8 mouse cellular contexts compared by ENCODE assay signal in the genomic region with DNA sequence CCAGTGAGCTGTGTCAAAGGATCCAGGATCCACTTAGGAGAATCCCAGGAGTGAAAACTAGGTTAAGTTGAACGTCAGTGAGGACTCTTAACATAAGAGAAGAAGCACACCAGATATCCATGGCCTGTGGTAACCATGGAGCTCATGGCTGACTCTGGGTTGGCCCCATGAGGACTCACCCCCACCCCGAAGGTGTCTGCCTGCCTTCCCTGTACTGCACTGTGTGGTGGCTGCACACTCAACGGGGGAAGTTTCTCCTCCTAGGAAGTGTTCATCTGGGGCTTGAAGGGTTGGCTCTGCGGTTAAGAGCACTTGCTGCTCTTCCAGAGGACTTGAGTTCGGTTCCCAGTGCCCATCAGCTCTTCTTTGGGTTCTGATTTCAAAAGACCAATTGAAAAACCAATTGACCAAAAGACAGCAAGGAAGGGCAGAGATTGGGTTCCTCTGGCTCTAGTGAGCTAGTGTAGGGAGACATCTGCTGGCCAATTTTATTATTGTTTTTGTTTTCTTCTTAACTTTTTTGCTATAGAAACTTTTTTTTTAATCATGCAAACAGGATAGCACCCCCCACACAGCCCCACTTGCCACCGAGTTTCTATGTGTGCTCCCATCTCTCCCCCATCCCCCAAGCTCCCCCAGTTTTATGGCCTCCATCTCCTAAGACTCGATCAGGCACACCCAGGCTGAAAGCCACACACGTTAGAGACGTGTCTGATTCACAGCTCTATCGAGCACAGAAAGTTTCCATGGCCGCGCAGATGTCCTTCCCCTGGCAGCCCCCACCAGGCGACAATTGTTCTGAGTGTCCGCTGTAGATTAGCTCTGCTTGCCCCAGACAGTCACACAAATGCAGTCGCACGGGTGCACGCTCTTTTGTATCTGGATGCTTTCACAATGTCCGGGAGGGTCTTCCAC. TPM values are rescaled to one million over a fixed set of nuclear protein-coding genes. Genes with fewer than 3 reads are reported as not detected.
DNase-seq lines count a peak whose midpoint lies in the region; ATAC-seq lines count a peak whose summit lies in the region.

No protein-coding gene starts in this region.

- DNase-seq in cerebellum, postnatal 10 days = peak; percentile 21 to 82
- DNase-seq in cerebellum, adult 11-12 months = no peak
- DNase-seq in thymus, postnatal 0 days (ENCODE audit: low spot score) = peak; percentile 59
- no peak for DNase-seq in thymus, postnatal 36 days
- peak; percentile 88 for DNase-seq in hindbrain, embryonic 14.5 days (ENCODE audit: low spot score)
- peak; percentile 58 for DNase-seq in lung, postnatal 25 days (ENCODE audit: low spot score)
- no peak for DNase-seq in frontal cortex, postnatal 36 days (ENCODE audit: low spot score in 2 of 2)
- no peak for DNase-seq in urinary bladder, postnatal 10 days (ENCODE audit: low spot score)

- no peaks in the 10 kb centered on the region for H3K36me3 ChIP-seq in hindbrain, embryonic 14.5 days (replicated peaks; ENCODE audit: control insufficient read depth, insufficient read depth)

- H3K4me1 ChIP-seq in hindbrain, embryonic 14.5 days (replicated peaks; ENCODE audit: control insufficient read depth, insufficient read depth, low read length) = no peaks in the 10 kb centered on the region

- no peak for ATAC-seq in hindbrain, embryonic 14.5 days (ENCODE audit: low FRiP score)

- WGBS in hindbrain, embryonic 14.5 days = 33% methylated on average over 18 of the region's 18 CpGs

- peaks cover 9% of the 10 kb centered on the region; the same call in 1 of the 2 replicates for H3K27me3 ChIP-seq in hindbrain, embryonic 14.5 days (ENCODE audit: control insufficient read depth, insufficient read depth, low read length)

- H3K4me3 ChIP-seq in hindbrain, embryonic 14.5 days (replicated peaks; ENCODE audit: low read length) = no peak overlapping the region

- no peaks in the 10 kb centered on the region for H3K9me3 ChIP-seq in hindbrain, embryonic 14.5 days (ENCODE audit: control insufficient read depth, low read length)

- no peak overlapping the region for H3K9ac ChIP-seq in hindbrain, embryonic 14.5 days

- H3K4me2 ChIP-seq in hindbrain, embryonic 14.5 days (replicated peaks) = no peak overlapping the region

- no peak overlapping the region for H3K27ac ChIP-seq in hindbrain, embryonic 14.5 days

RNA-seq across cellular contexts. Expression of a gene that starts 20.1 kb away (rescaled TPM):
- polyA plus RNA-seq in thymus, postnatal 0 days (2015; fragmentation: Nextera tagmentation; extraction: Ambion mirVana) = 0.27 and 0.55 TPM in 2 replicates
- polyA plus RNA-seq in hindbrain, embryonic 14.5 days (2014; fragmentation: Nextera tagmentation; extraction: Ambion mirVana) = 0.64 TPM in 2 replicates

RNA-seq across cellular contexts. Expression of a gene that starts 35.4 kb away (rescaled TPM):
- polyA plus RNA-seq in thymus, postnatal 0 days (2015; fragmentation: Nextera tagmentation; extraction: Ambion mirVana) = 0.05 and 0.13 TPM in 2 replicates
- 0.24 and 0.56 TPM in 2 replicates for polyA plus RNA-seq in hindbrain, embryonic 14.5 days (2014; fragmentation: Nextera tagmentation; extraction: Ambion mirVana)

Comparison
In these comparisons a context has a peak if more than half of its experiments do, and no peak if none do; other contexts are left out.
1. DNase-seq: peak in cerebellum, postnatal 10 days (2 of 2), thymus, postnatal 0 days (single experiment), hindbrain, embryonic 14.5 days (single experiment) and lung, postnatal 25 days (single experiment); none in cerebellum, adult 11-12 months (single experiment), thymus, postnatal 36 days (0 of 2), frontal cortex, postnatal 36 days (0 of 2) and urinary bladder, postnatal 10 days (single experiment).